Mouse (Mus musculus) cerebellum, adult 8-10 months (tissue): Measurements from ENCODE around the gene Ttll8.

Experiments used
- DNase-seq: peaks from one replicate; pipeline ENCODE4 v3.0.0; 2022

Ttll8 gene

GRCm38 (mm10) chr15:88859206-88859970 is 94.8 kb downstream of the Ttll8 start:
- DNase-seq, result peak; percentile 28

- DNase-seq, result no peak
Measured at GRCm38 (mm10) chr15:88858707-88859106, 95.5 kb downstream of the Ttll8 start.

- DNase-seq, result peak; percentile 73
Measured at GRCm38 (mm10) chr15:88858141-88858541, 96.1 kb downstream of the Ttll8 start.

- DNase-seq, result peak; percentile 18
Measured at GRCm38 (mm10) chr15:88857361-88857760, 96.9 kb downstream of the Ttll8 start.

DNA sequence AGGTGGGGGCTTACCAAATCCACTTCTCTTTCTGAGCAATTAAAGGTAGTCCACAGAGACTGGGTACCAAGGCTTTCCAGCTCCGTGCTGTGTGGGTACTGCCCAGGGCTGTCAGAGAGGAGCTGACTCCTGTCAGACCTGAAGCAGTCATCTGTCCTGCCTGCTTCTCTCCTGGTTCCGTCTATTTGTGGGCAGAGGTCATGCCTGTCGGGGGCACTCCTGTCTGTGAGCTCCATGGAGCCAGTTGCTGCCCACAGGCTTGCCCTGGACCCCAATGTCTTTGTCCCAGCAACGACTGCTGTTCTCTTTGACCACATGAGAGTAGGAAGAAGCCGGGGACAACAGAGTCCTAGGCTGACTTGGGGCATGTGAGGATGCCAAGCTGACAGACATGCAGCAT is 97.6 kb downstream of the Ttll8 start:
- DNase-seq, result peak; percentile 18

DNA sequence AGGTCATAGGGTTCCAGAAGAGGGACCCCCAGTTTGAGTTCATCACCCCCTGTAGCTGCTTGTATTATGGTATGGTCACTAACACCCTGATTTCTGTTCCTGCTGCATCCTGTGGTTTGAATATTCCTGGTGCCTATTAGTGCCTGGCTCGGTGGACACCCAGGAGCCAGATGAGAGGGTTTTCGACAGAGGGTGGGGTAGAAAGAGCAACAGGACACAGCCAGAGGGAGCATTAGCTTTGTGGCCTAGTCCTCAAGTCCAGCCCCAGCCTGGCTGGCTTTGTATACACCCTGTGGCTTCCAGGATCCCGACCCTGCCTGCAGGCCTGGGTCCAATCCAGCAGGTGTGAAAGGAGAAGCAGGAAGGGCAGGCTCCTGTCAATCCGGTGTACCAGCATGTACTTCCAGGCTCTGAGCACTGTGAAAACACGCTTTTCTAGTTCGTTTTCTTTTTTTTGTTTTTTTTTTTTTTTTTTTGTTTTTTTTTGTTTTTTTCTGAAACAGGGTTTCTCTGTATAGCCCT is 98.3 kb downstream of the Ttll8 start:
- DNase-seq, result peak; percentile 12

DNA sequence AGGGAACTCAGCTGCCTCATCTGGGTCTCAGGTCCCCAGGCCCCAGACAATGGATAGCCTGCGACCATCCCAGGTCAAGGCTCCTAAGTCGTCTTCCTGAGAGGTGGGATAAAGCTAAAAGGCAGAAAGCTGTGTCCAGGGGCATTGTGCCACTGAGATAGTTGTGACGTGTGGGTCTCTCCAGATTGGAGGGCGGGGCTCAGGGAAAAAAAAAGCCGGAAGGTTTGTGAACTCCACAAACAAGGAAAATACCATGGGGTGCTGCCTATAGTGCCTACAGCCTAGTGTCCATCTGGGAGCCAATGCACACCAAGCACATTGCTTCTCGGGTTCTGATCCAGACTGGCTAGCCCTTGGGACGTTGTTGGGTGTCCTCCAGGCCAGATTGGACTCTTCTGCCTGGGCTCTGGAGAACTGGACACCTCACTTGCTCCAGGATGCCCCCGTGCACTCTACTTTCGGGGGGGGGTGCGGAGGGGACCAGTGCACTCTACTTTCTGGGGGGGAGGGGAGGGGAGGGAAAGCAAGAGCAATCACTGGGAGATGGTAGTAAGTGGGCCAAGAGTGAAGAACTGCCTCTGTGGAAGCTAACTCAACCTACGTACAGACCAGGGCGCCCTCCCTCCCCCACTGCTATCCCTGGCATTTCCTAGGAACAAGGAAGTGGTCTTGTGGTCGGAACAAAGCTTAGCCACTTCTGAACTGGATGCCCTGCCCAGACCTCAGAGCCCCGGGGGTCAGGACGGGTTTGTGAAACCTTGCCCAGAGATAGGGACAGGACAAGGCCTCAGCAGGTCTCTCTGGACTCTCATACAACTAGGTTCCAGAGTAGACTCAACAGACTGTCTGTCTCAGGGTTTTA is 99.0 kb downstream of the Ttll8 start:
- DNase-seq, result peak; percentile 31

GRCm38 (mm10) chr15:88854119-88854968 is 99.9 kb downstream of the Ttll8 start:
- peak; percentile 54 for DNase-seq

DNA sequence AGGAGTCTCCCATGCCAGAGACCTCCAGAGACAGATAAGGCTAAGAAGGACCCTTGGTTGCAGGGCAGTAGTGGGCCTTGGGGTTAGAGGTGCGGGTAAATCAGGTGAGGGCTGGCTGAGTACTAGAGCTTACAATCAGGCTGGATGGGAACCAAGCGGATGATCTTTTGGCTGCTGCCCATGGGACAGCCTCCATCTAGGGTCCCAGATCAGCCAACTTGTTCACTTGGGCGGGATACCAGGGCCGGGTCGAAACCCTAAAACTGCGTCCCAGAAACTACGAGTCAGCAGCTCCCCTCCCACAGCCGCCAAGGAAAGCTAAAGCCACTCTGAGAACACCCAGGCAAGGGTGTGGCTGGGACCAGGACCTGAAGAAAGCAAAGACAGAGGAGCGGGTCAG is 101.1 kb downstream of the Ttll8 start:
- peak; percentile 37 for DNase-seq

DNA sequence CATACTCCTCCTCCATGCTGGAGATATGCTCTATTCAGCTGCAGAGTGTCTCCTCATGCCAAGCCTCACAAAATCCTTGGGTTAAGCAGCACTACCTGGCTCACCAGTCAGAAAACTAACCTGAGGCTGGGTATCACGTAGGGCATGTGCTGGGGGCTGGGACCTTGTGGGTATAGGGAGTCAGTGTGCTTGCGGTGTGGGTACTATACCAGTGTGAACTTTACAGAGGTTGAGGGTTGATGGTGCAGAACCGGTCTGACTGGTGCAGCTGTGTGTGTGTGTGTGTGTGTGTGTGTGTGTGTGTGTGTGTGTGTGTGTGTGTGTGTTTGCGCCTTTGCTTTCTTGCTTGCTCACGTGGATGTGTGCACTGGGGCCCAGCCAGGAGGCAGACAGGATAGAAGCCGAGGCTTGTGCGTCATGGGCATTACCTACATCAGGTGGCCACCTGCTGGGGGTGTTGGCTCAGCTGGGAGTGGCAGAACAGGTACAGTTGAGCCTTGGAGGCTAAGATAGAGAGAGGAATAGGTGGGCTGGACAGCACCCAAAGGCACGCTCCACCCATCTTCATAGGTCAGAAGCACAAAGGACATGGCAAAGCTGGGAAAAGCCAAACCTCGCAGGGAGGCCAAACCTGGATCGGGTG is 102.6 kb downstream of the Ttll8 start:
- no peak for DNase-seq

DNA sequence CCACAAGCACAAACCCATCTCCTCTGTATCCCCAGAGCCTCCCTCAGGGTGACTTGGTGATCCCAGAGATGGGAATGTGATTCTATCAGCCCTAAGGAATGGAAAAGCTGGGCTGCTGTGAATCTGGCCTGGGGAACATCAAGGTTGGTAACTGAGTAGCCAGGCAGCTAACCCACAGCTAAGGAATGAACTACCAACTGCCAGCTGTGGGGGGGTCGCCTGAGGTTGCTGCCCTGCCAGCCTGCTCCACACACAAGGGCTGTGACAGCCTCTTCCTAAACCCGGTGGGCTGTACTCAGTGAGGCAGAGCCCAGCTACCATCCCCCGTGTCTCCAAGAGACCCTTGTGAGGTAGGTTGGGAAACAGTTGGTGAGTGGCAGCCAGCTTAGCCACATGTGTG is 103.1 kb downstream of the Ttll8 start:
- no peak for DNase-seq

- DNase-seq, result peak; percentile 84
Measured at GRCm38 (mm10) chr15:88850146-88850826, 103.9 kb downstream of the Ttll8 start.

- DNase-seq, result no peak
Measured at GRCm38 (mm10) chr15:88849621-88850020, 104.6 kb downstream of the Ttll8 start.

GRCm38 (mm10) chr15:88848661-88849060 is 105.6 kb downstream of the Ttll8 start:
- DNase-seq, result no peak

DNA sequence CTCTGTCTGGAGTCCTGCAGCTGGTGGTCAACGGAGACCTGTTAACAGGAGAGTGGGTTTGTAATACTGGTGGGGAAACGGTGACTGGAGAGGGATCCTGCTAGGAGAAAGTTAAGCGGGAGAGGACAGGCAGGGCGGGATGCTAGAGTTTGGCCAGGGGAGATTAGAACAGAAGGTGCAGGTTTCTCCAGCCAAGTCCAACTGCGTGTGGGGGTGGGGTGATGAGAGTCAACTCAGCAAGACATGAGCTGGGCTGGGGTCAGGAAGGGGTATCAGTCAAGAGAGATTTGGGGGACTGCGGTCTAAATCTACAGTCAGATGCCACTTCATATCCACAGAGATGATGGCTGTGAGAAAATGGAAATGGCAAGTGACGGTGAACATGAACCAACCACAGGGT is 109.3 kb downstream of the Ttll8 start:
- no peak for DNase-seq

DNA sequence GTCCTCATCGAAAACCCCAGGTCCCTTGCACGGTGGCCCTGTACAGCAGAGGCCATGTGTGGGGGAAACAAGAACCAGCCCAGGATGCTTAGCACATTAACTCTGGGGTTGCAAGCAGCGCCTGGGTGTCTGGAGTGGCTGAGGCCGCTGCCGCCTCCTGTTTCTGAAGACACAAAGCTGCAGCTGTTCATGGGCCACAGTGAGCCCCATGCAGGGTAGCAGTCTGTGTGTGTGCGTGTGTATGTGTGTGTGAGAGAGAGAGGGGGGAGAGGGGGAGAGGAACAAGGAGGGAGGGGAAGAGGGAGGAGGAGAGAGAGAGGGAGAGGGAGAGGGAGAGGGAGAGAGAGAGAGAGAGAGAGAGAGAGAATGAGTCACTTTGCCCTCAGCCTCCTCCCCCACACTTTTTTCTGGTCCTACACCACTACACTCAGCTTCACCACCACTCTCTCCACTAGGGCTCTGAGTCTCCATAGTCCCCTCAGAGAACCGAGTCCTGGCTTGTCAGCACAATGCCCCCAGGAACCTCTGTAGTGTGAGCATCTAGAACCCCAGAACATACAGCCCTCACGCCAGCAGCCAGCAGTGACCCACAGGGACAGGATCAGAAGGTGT is 110.6 kb downstream of the Ttll8 start:
- DNase-seq, result no peak

GRCm38 (mm10) chr15:88842300-88842673 is 111.9 kb downstream of the Ttll8 start:
- DNase-seq, result no peak

GRCm38 (mm10) chr15:88841580-88842299 is 112.5 kb downstream of the Ttll8 start:
- peak; percentile 84 for DNase-seq

DNA sequence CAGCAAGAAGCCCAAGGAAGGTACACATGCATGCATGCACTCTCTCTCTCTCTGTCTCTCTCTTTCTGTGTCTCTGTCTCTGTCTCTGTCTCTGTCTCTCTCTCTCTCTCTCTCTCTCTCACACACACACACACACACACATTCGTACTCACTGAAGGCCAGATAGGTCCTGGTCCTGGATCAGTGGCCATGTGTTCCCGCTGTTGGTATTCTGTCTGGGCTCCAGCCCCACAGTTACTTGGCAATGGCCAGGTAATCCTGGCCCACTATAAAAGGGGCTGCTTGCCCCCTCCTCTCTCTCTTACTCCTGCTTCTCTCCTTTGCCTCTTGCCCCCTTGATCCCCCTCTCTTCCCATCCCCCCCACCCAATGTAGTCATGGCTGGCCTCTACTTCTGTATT is 113.1 kb downstream of the Ttll8 start:
- DNase-seq, result no peak
